19 mouse cellular contexts compared by ENCODE assay signal in the genomic region with DNA sequence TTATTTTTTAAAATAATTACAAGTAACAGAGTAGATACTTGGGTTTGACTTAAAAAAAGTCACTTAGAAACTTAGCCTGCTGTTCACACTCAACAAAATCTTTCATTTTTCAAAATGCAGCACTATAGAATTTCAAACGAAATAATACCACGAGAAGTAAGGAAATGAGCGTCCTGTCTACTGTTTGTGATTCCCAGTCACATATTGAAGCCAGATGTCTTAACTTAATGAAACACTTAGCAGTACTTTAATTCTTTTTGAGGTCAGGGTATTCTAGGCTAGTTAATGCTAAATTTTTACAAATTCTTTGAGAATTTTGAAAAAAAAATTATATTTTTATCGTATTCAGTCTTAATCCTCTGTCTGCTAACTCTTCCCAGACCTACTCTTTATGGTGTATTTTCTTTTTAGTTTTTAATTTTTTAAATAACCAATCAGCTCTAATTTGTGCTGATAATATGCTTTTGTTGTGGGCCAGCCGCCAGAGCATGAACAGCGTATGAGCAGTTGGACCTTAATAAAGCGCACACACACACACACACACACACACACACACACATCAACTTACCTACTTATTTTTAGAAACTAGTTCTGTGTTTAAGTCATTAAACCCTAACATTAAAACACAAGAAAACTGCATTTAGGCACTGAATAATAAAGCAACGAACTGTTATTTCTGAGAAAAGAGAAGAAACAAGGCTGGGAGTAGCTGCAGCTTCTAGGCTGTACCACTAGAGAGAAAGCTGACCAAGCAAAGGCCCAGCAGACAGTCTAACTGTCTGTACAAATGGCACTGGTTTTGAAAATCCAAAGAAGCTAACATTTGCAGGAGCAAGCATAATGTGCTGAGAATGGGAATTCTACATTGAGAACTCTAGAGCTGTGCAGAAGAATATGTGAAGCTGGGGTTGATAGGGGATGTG.
"Had no signal": no experiment of that assay in that cellular context is flagged by ENCODE, and none has a peak within 500 bp of the region (broad histone marks: within the 10 kb centered on the region; RNA-seq: fewer than 3 reads in every experiment).

No protein-coding gene starts in this region.

- H3K9ac ChIP-seq: liver, embryonic 15.5 days; lung, embryonic 14.5 days; midbrain, embryonic 13.5 days; neural tube, embryonic 15.5 days had no signal

- H3K4me2 ChIP-seq: liver, embryonic 11.5 days; liver, embryonic 15.5 days; lung, embryonic 14.5 days; midbrain, embryonic 13.5 days; neural tube, embryonic 15.5 days had no signal

- H3K27ac ChIP-seq: kidney, postnatal 0 days; liver, embryonic 15.5 days; macrophage; midbrain, embryonic 13.5 days; neural tube, embryonic 15.5 days had no signal

- H3K4me1 ChIP-seq: liver, embryonic 15.5 days; megakaryocyte, embryonic 14.5 days; midbrain, embryonic 13.5 days; neural tube, embryonic 15.5 days had no signal

- H3K4me3 ChIP-seq: liver, embryonic 15.5 days; megakaryocyte, embryonic 14.5 days; midbrain, embryonic 13.5 days; myocyte; neural tube, embryonic 15.5 days had no signal

- H3K27me3 ChIP-seq: liver, embryonic 15.5 days; megakaryocyte, embryonic 14.5 days; midbrain, embryonic 13.5 days; neural tube, embryonic 15.5 days had no signal

- DNase-seq: kidney, adult 11 months; kidney, adult 9 months; kidney, postnatal 36 days; layer of hippocampus, adult 9-11 months; left cerebral cortex, postnatal 4 days; lung, postnatal 14 days; right cerebral cortex, postnatal 4 days; spleen, adult 18-20 months; thymus, adult 2 months; thymus, postnatal 25 days had no signal

- H3K9me3 ChIP-seq: liver, embryonic 15.5 days; megakaryocyte, embryonic 14.5 days; midbrain, embryonic 13.5 days; neural tube, embryonic 15.5 days had no signal

- H3K36me3 ChIP-seq: liver, embryonic 15.5 days; midbrain, embryonic 13.5 days; neural tube, embryonic 15.5 days had no signal

- ATAC-seq: midbrain, embryonic 13.5 days had no signal
